Mouse (Mus musculus): Measurements from ENCODE around the gene Cish.

The Cish gene

GRCm38 (mm10) chr9:107278126-107278525 is 17.7 kb upstream of the Cish start:
- no peak for DNase-seq (ENCODE audit: low spot score)

GRCm38 (mm10) chr9:107278527-107279377 is 17.1 kb upstream of the Cish start:
- DNase-seq (ENCODE audit: low spot score) = no peak

DNA sequence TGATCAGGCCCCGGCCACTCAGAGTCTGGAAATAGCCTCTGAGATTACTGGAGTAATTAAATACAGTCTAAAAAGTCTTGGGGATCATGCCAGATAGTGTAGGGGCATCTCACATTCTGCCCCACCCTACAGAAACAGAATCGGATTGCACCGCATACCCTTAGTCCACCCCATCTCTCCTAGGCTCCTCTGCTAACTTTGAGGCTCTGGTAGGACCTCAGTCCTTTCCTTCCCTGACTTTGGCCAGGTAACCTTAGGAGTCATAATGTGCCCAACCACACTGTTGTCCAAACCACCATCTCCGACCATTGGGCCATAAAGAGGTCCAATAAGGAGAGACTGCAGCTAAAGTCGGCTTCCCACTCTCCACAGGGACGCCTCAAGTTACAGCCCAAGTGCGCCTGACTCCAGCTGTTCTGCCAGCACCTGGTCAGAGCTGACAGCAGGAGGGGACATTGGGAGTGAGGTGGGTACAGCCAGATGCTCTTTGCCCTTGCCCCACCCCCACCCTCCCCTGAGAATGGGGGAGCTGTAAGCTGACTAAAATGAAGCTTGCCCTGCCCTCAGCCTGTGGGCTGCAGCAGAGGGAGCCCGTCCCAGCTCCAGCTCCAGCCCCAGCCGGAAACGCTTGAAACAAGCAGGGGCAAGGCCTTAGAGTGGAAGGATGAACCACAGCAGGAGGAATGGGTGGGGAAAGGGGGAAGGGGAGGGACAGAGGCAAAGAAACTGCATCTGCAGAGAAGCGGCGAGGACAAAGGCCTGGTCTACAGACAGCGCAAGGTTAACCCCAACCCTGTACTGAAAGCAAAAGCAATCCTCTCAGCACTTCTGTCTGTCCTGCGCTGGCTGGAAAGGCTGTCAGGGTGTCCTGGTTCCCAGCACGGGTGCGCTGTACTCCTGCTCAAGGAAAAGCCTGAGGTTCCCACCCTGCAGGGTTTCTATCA is 16.2 kb upstream of the Cish start:
- DNase-seq (ENCODE audit: low spot score) = no peak

DNA sequence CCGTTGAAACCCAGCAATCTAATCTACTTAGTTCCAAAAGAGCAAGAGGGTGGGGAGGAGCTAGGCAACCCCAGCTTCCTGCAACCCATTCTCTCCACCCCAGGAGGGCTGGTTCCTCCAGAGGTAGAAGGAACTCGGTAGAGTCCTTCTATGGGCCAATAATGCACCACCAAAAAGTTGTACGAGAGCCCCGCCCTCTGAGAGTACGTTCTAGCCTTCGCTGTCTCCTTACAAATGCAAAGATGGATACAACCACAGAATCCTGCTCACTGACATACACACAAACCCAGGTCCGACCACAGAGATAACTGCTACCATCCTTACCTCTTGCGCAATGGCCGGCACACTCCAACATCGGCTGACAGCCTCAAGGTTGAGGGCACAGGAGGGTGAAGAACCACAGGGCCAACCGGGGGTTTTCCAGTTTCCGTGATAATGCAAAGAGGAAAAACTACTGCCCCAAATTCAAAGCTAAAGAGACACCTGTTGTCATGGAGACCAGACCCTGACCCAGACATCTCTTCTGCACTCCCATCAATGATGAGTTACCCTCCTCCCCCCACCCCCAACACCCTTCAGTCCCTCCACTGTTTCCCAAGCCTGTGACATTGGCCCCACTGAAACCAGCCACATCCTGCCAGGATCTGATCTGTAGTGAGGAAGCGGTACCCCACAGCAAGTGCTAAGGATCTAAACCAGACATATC is 15.4 kb upstream of the Cish start:
- no peak for DNase-seq (ENCODE audit: low spot score)

GRCm38 (mm10) chr9:107281241-107281987 is 14.4 kb upstream of the Cish start:
- DNase-seq (ENCODE audit: low spot score) = no peak

GRCm38 (mm10) chr9:107282951-107283350 is 12.9 kb upstream of the Cish start:
- DNase-seq (ENCODE audit: low spot score) = no peak

DNA sequence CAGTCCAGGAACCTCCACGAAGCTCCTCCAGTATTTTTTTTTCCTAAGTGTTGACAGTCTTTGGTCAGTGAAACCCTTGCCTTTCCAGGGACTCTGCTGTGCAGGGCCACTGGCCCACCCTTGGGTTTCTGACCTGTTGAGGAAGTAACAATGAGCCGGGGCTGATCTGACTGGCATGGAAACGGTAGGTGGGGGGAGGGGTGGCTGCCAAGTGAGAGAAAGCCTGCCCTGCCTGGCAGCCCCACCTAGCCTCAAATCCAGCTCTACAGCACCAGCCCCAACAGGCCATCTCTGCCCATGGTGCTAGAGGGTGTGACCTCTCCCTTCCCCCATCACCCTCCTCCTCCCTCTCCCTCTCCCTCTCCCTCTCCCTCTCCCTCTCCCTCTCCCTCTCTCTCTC is 10.8 kb upstream of the Cish start:
- no peak for DNase-seq (ENCODE audit: low spot score)

DNA sequence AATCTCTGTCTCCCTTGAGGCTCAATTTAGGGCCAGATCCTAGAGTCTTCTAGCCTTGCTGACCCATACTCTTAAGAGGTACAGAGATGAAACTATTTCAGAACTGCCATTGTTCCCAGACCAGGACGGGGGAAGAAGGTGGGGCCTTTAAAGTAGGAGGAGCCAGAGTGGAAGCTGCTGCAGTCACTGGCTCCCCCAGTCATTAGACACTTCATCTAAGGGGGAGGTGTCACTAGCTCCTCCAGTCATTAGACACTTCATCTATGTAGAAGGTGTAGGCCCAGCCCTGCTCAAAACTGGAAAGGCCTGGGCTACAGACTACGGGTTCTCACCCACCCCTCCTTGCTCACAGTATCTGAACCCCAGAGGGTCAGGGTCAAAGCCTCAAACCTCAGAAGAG is 8.5 kb upstream of the Cish start:
- no peak for DNase-seq (ENCODE audit: low spot score)

GRCm38 (mm10) chr9:107288105-107288650 is 7.6 kb upstream of the Cish start:
- DNase-seq (ENCODE audit: low spot score) = no peak

- peak; percentile 72 for DNase-seq (ENCODE audit: low spot score)
These were observed 7.1 kb upstream of the Cish start for GRCm38 (mm10) chr9:107288711-107289110.

GRCm38 (mm10) chr9:107289211-107290076 is 6.4 kb upstream of the Cish start, which contains the start of gene Mapkapk3:
TSS of gene Mapkapk3 (minus strand) at chr9:107289877.
- DNase-seq (ENCODE audit: low spot score) = peak; percentile 78

- no peak for DNase-seq (ENCODE audit: low spot score)
These were observed 4.9 kb upstream of the Cish start for GRCm38 (mm10) chr9:107290897-107291296.

- DNase-seq (ENCODE audit: low spot score) = peak; percentile 83
These were observed 1.6 kb upstream of the Cish start for GRCm38 (mm10) chr9:107294249-107294648.

- peak; percentile 87 for DNase-seq (ENCODE audit: low spot score)
These were observed 210 bp upstream of the Cish start for GRCm38 (mm10) chr9:107295616-107296015.

DNA sequence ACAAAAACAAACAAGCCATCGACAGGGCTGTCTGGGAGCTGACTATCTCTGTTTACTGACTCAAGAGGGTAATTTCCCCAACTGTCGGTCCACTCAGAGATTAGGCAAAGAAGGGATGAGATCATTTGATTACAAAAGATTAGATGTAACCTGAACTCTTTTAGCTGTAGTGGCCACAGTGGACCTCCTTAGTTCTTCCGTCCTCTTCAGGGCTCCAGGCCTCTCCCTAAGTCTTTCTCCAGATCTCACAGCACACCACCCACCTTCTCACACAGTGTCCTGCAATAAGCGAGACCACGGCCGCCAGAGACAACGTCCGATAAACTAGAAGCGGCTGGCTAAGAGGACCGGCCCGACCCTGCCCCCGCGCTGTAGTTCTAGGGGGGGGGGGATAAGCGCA is 215 bp downstream of the Cish start:
- no peak for DNase-seq (ENCODE audit: low spot score)

DNA sequence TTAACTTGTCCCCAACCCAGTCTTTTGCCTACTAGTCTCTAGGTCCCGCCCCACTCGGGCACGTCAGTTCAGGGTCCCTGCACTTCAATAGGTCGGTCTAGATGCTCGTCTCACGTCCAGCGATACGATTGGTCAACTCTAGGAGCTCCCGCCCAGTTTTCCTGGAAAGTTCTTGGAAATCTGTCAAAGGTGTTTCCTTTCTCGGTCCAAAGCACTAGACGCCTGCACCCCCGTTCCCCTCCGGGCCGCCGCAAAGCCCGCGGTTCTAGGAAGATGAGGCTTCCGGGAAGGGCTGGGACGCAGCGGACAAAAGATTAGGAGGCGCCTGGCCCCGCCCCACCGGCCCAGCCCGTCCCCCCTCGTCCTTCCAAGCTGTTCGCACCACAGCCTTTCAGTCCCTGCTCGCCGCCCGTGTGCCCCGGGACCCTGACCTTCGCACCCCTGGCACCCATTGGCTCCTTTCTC is 707 bp downstream of the Cish start:
- DNase-seq (ENCODE audit: low spot score) = peak; percentile 100

- no peak for DNase-seq (ENCODE audit: low spot score)
These were observed 1.2 kb downstream of the Cish start for GRCm38 (mm10) chr9:107297059-107297458.

GRCm38 (mm10) chr9:107297658-107298057 is 1.8 kb downstream of the Cish start:
- no peak for DNase-seq (ENCODE audit: low spot score)

DNA sequence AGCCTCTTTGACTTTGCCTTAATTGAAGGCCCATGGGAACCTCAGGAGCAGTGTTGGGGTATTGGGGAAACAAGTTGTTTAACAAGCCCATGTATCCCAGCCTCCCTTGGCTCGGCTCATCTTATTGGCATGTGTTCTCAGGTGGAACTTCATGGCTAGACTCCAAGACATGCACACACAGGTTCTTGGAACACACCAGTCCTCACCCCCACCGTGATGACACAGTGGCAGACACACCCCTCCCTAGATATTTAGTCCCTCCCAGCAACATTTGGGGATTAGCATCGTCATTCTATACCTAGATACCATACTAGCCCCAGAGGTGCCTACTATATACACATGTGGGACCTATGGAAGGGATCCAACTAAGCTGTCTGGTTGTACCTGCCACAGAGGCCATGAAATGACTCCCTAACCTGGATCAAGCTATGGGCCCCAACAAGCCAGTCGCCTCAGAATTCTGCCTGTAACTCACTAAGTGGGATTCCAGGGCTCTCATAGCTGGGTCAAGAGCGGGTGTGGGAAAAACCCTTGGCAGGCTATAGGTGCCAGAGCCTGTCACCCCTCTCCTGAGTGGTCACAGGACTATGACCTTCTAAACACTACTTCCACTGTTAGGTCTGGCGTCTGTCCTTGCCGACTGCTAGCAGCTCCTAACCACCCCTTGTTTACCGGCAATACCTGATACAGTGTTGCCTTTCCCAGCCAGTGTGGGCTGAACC is 2.4 kb downstream of the Cish start:
- DNase-seq (ENCODE audit: low spot score) = peak; percentile 76
